Mouse (Mus musculus) embryo, embryonic 11 days (tissue): Measurements from ENCODE around the gene Mrgprd.
A peak's percentile ranks its signal among the peaks of the same experiment; 100 is the strongest.

Source experiments
- DNase-seq: peaks from one replicate; pipeline ENCODE4 v3.0.0-alpha.2; 2015

Gene Mrgprd

DNA sequence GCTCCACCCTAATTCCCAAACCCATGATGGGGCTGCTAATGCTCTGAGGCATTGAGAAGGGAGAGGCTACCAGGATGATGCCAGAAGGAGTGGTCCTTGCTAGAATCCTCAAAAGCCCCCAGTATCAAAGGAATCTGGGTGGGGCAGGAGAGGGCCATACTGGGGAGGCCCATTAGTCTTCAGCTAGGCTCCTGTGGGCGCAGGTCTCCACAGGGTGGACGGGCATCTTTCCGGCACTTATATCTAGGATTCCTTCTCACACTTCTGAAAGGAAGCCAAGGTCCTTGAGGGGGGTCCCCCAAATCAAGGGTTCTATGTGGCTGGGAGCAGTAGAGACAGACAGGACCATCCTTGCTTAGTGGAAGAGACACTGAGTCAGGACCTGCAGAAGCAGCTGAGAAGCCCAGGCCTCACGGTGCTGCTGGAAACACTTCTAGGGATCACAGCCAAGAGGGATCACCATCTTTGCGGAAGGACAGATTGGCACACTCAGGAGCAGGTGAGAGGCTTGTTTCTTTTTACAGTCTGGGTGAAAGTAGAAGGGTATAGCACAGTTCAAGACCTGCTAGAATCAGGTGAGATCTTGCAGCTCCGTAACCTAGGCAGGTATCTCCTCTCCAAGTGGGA is at the start of gene Mrgprd:
Gene Mrgprd (plus strand): TSS at position 51 of the 627 bp plus-strand sequence.
- DNase-seq, result no peak

GRCm38 (mm10) chr7:145266011-145266410 is 48.6 kb upstream of the Mrgprd start:
- DNase-seq, result no peak

- DNase-seq, result no peak
Observed at GRCm38 (mm10) chr7:145268890-145269289, 45.7 kb upstream of the Mrgprd start.

GRCm38 (mm10) chr7:145270955-145271354 is 43.7 kb upstream of the Mrgprd start:
- no peak for DNase-seq

DNA sequence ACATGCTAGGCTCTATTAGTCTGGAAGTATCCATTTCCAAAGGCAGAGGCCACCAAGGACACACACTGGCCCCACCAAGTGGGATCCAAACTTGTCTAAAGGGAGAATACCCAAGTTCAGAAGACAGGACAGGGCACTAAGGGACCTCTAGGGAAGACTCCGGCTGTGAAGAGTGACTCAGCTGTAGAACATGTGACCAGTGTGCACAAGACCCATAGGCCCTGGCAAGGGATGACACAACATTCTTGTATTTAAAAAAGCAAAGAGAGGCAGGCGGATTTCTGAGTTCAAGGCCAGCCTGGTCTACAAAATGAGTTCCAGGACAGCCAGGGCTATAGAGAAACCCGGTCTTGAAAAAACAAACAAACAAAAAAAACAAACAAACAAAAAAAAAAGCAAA is 39.1 kb upstream of the Mrgprd start:
- DNase-seq, result no peak

- no peak for DNase-seq
Observed at GRCm38 (mm10) chr7:145281396-145281795, 33.2 kb upstream of the Mrgprd start.

- peak; percentile 13 for DNase-seq
Observed at GRCm38 (mm10) chr7:145283041-145283440, 31.6 kb upstream of the Mrgprd start.

- DNase-seq, result peak; percentile 97
Observed at GRCm38 (mm10) chr7:145283487-145284187, 31.0 kb upstream of the Mrgprd start, which contains the start of gene Tpcn2. Gene Tpcn2, minus strand, starts transcription at chr7:145284011.

DNA sequence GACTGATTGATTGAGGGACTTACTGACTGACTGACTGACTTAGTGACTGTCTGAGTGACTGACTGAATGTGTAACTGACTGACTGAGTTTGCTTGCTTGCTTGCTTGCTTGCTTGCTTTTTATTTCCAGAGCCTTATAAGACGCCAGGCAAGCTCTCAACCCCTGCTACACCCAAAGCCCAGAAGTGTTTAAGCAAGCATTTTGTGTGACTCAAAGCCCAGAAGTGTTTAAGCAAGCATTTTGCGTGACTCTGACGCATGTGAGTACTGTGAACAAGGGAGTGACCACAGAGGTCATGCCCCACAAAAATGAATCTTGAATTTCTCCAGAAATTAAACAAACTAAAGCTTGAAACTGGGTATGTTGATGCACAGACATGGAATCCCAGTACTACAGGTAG is 30.3 kb upstream of the Mrgprd start:
- DNase-seq, result no peak

DNA sequence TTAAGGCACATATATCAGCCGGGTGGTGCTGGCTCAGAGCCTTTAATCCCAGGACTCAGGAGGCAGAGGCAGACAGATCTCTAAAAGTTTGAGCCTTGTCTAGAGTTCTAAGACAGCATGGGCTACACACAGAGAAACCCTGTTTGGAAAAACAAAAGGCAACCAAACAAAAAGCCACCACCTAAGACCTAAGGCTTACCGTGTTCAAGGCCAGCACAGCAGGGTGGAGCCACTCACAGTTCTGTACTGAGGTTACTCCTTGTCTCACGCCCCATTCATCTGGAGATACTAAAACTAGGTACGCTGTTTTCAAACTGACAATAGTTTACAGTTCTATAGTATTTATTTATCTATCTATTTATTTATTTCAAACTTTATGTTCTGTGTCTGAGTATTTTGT is 29.2 kb upstream of the Mrgprd start:
- no peak for DNase-seq

DNA sequence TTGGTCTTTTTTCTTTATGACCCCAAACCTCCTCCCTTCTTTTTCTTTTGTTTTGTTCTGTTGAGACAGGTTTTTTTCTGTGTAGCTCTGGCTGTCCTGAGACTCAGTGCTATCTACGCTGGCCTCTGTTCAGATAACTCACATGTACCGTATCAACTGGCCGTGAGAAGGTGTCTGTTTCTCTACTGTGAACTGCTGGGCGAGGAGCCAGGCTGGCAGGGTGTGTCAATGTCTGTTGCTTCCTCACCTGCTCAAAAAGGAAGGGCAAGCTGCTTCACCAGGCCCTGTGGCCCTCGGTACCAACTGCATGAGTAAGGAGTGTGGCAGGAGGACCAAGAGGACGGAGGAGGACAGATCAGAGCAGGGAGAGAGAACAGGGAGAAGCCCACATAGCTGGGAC is 27.2 kb upstream of the Mrgprd start:
- DNase-seq, result no peak

- DNase-seq, result peak; percentile 70
Observed at GRCm38 (mm10) chr7:145289302-145289701, 25.3 kb upstream of the Mrgprd start.

DNA sequence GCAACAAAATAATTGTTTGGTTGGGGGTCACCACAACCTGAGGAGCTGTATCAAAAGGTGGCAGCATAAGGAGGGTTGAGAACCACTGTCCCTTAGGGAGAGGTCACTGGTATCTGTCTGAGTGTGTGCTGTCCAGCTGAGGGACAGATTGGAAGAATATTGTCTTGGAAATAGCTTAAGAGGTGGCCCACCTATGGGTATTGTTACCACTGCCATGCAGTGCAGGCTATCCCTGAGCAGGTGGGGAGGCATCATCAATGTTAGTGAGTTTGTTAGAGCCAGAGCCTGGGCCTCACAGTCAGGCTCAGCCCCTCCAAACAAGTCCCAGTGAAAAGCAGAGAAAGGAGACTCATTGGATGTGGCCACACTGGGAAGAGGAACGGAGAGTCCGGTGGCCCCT is 22.8 kb upstream of the Mrgprd start:
- no peak for DNase-seq

GRCm38 (mm10) chr7:145292726-145293125 is 21.9 kb upstream of the Mrgprd start:
- no peak for DNase-seq

GRCm38 (mm10) chr7:145293859-145294258 is 20.8 kb upstream of the Mrgprd start:
- DNase-seq, result peak; percentile 45

GRCm38 (mm10) chr7:145298666-145299490 is 15.8 kb upstream of the Mrgprd start:
- DNase-seq, result no peak

DNA sequence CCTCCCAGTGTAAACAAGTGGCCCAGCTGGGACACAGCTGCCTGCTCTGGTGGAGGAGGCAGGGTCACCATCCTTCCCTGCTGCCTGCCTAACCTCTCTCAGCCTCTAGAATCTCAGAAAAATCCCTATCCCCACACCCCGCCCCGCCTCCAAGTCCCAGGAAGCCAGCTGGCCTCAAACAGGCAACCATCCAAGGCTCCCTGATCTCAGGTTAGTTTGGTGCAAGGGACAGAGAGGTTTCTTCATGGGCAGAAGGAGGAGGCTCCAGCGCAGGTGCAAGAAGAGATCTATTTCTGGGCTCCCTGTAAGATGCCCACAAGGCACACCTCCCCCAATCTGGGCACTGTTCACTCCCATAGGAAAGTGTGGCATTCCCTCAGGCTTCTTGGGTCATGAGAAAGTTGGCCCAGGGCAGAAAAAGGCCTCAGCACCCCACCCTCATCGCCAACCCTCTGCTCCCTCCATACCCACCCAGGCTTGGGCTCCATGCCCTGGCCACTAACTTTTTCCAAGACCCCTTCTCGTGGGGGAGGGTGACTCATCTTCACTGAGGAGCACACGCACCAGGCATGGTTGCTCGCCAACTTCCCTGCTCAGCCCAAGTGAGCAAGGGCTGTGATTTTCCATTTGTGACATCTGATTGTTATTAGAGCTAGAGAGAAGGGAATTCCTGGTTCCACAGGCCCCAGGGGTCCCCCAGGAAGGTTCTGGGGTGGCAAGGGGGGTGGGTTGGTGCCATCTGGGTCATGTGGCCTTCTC is 14.9 kb upstream of the Mrgprd start:
- peak; percentile 12 for DNase-seq

- DNase-seq, result peak; percentile 6
Observed at GRCm38 (mm10) chr7:145300321-145301007, 14.2 kb upstream of the Mrgprd start, which contains the start of gene Mrgprf. Gene Mrgprf, plus strand, starts transcription at chr7:145300828.

GRCm38 (mm10) chr7:145301008-145301340 is 13.7 kb upstream of the Mrgprd start:
- no peak for DNase-seq

- no peak for DNase-seq
Observed at GRCm38 (mm10) chr7:145301341-145302005, 13.2 kb upstream of the Mrgprd start.

DNA sequence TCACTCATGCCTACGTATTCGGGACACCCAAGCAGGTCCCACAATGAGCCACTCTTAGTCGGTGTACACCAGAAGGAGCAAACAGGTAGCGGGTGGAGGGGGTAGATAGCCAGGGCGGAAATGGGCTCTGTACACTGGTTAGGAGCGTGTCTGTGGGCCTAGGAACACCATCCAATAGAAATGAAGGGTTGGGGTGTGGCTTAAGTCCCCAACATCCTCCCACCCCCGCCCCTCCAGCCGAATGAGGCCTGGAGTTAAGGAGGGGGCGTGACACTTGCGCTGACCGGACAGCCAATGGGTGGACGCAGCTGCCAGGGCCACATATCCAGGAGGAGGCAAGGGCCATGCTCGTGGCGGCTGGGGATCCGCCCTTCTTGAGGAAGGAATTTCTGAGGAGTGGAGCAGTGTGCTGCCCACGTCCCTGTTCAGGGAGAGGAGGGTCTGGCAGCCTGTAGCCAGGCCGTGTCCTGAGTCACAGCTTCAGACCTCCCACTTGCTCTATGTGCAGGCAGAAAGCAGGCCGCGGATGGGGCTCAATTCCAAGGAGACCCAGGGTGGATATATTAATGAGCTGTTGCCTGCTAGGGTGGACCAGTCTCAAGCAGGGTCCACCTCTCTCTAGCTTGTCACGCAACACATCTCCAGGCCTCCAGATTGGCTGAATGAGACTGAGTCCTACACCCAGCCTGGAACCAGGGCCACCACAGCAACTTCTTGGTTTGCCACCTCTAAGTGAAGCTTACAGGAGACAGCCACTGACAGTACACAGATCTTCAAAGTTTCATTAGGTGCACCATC is 11.9 kb upstream of the Mrgprd start:
- peak; percentile 93 for DNase-seq
